Mouse (Mus musculus) ES-Bruce4 (cell line): Measurements from ENCODE around the gene Trpm8. TPM values are rescaled to one million over a fixed set of nuclear protein-coding genes. Genes with fewer than 3 reads are reported as not detected.

ENCODE experiments used
- H3K27ac ChIP-seq: 2 replicates; pipeline ENCODE4 v1.5.1; 2012; ENCODE audit warnings: low read length, inconsistent platforms; ENCODE audit not compliant: insufficient read depth
- H3K27me3 ChIP-seq: 2 replicates; pipeline ENCODE4 v1.6.1; 2012; ENCODE audit warnings: mild to moderate bottlenecking, low read length, inconsistent platforms; ENCODE audit not compliant: control insufficient read depth, poor library complexity, insufficient read depth, severe bottlenecking
- H3K36me3 ChIP-seq: 2 replicates; pipeline ENCODE4 v1.6.1; 2012; ENCODE audit warnings: inconsistent platforms, mild to moderate bottlenecking, low read length, moderate library complexity; ENCODE audit not compliant: control insufficient read depth, poor library complexity, insufficient read depth, severe bottlenecking
- H3K4me1 ChIP-seq: one replicate; pipeline ENCODE4 v1.8.1; 2011; ENCODE audit warnings: low read length; ENCODE audit not compliant: control insufficient read depth, insufficient read depth
- H3K4me3 ChIP-seq: 2 replicates; pipeline ENCODE4 v1.5.1; 2011; ENCODE audit warnings: low read depth, mild to moderate bottlenecking, low read length
- H3K9ac ChIP-seq: 2 replicates; pipeline ENCODE4 v1.6.1; 2012; ENCODE audit warnings: low read depth, mild to moderate bottlenecking, inconsistent platforms; ENCODE audit not compliant: poor library complexity, severe bottlenecking
- H3K9me3 ChIP-seq: replicated peaks from 2 replicates; pipeline ENCODE4 v1.6.1; 2012; ENCODE audit warnings: mild to moderate bottlenecking, low read length, inconsistent platforms; ENCODE audit not compliant: control insufficient read depth, poor library complexity, insufficient read depth, severe bottlenecking
- CTCF ChIP-seq: IDR thresholded peaks from one replicate; pipeline ENCODE4 v1.8.1; 2011; ENCODE audit warnings: low read depth, low read length
- EP300 ChIP-seq: IDR thresholded peaks from 2 replicates; pipeline ENCODE4 v1.6.1; 2011; ENCODE audit warnings: low read depth, low read length; ENCODE audit not compliant: insufficient read depth
- POLR2A ChIP-seq: IDR thresholded peaks from one replicate; pipeline ENCODE4 v1.8.1; 2011; ENCODE audit warnings: low read length; ENCODE audit not compliant: insufficient read depth
- polyA plus RNA-seq: library from polyadenylated mRNA; stranded (reverse); fragments of >200 nt; gene quantifications from 2 replicates; pipeline ENCODE4 v1.2.4, GENCODE M21; 2011; ENCODE audit warnings: low read depth; ENCODE audit not compliant: missing spikeins, insufficient read depth, insufficient read length

Trpm8 gene
- polyA plus RNA-seq, 1 experiment = not detected

GRCm38 (mm10) chr1:88264869-88265240, 12.6 kb upstream of the Trpm8 start:
- Histone ChIP-seq H3K36me3 (peaks cover 74% of the 10 kb centered on the region), H3K27ac (no peak overlapping the region), H3K9ac (no peak overlapping the region), H3K4me3 (no peak overlapping the region), H3K9me3 (no peaks in the 10 kb centered on the region), H3K27me3 (no peaks in the 10 kb centered on the region), H3K4me1 (no peaks in the 10 kb centered on the region)
- no peak for TF ChIP-seq POLR2A
- no peak for TF ChIP-seq CTCF
- TF ChIP-seq EP300 = no peak

DNA sequence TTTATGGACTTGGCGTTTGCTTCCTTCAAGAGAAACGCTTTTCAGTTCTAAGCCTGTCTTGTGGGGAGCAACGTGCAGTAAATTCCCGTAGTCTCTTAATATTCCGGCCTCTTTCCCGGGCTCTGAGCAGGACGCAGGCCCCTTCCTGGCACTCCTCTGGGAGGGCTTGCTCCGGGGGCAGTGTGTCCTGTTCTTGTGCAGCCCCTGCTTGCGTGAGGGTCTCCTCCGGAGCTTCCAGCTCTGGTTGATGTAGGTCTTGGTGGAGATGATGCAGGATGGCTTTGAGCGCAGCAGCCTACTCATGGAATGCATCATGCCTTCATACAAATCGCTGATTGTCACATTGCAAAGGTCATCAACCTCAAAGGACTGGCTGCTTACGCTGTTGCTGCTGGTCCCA, 11.3 kb upstream of the Trpm8 start:
- Histone ChIP-seq H3K36me3 (peaks cover 78% of the 10 kb centered on the region), H3K4me1 (no peaks in the 10 kb centered on the region), H3K27me3 (no peaks in the 10 kb centered on the region), H3K27ac (no peak overlapping the region), H3K4me3 (no peak overlapping the region), H3K9me3 (no peaks in the 10 kb centered on the region), H3K9ac (no peak overlapping the region)
- TF ChIP-seq EP300 = no peak
- no peak for TF ChIP-seq CTCF
- TF ChIP-seq POLR2A = no peak

- H3K27me3 ChIP-seq = no peaks in the 10 kb centered on the region
- H3K4me3 ChIP-seq = no peak overlapping the region
- H3K36me3 ChIP-seq = peaks cover 86% of the 10 kb centered on the region
- H3K9me3 ChIP-seq = peaks cover 7% of the 10 kb centered on the region; the same call in 1 of the 2 replicates
- no peak overlapping the region for H3K27ac ChIP-seq
- H3K9ac ChIP-seq = no peak overlapping the region
- H3K4me1 ChIP-seq = no peaks in the 10 kb centered on the region
- TF ChIP-seq POLR2A (no peak), EP300 (no peak), CTCF (no peak)
These were observed 10.0 kb upstream of the Trpm8 start for GRCm38 (mm10) chr1:88267489-88267888.

DNA sequence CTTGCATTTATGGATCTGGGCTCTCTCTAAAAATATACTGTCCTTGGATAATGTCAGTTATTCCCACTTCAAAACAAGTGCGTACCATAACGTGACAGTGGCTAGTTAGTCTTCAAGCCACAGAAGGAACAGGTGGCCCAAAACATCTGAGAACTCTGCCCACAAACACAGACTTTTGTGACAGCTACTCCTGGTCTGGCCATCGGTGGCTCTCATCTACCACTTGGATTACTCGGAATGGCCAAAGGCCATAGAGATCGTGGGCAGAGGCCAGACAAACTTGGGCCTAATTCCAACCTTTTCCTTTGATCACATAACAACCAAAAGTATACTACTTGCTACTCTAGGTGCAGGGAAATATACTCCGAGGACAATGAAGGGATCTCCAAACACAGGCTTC, 9.4 kb upstream of the Trpm8 start:
- Histone ChIP-seq H3K4me3 (no peak overlapping the region), H3K36me3 (peaks cover 84% of the 10 kb centered on the region), H3K9me3 (peaks cover 7% of the 10 kb centered on the region; the same call in 1 of the 2 replicates), H3K27ac (no peak overlapping the region), H3K4me1 (no peaks in the 10 kb centered on the region), H3K27me3 (no peaks in the 10 kb centered on the region), H3K9ac (no peak overlapping the region)
- TF ChIP-seq CTCF (no peak), POLR2A (no peak), EP300 (no peak)

DNA sequence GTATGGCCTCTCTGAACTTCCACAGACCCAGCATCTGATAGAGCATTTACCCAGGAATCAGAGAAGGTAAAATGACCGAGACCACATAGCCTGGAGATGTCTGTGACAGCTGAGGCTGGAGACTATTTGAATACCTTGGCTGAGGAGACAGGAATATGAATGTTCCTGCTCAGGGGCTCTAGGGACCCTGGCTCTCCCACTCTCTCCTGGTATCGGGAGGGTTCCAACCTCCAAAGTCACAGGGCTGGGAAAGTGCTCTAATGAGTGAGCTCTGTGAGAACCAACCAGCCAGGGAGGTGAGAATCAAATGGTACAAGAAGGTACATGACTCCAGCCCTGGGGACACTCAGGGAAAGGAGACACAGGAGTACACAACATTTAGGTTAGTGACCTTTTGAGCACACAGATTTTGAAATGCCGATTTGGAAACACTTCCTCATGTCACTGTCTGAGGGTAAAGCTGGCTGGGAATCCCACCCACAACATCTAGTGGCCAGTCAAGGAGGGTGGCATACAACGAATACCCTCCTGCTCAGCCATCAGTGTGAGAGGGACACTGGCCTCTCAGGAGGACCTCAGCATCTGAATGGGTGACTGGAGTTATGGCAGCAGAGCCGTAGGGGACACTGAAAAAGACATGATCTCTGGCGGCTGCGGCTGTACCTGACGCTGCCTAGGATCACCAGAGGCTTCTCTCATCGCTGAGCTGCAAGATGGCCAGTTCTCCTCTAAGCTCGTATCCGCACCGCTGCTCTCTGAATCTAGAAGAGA, 7.7 kb upstream of the Trpm8 start:
- TF ChIP-seq EP300 (no peak), POLR2A (no peak), CTCF (no peak)
- Histone ChIP-seq H3K27me3 (no peaks in the 10 kb centered on the region), H3K9me3 (peaks cover 13% of the 10 kb centered on the region), H3K4me1 (no peaks in the 10 kb centered on the region), H3K27ac (no peak overlapping the region), H3K4me3 (no peak overlapping the region), H3K36me3 (peaks cover 81% of the 10 kb centered on the region), H3K9ac (no peak overlapping the region)

DNA sequence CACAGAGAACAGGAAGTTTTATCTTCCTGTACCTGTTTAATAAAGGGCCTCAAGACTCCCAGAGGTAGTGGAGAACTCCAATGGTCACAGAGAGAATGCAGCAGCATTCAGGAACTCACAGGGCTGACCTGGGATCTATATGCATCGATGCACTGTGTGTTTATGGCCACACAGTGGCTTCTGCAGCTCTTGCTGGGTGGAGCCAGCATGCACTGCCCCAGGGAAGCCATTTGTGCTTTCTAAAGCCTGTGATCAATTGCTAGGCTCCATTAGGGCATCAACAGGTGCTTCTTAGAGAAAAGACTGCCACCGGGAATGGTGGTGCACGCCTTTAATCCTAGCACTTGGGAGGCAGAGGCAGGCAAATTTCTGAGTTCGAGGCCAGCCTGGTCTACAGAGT, 4.6 kb upstream of the Trpm8 start:
- Histone ChIP-seq H3K27ac (no peak overlapping the region), H3K9me3 (peaks cover 26% of the 10 kb centered on the region), H3K4me3 (no peak overlapping the region)

More for the DNA sequence above, 4.6 kb upstream of the Trpm8 start:
- no peaks in the 10 kb centered on the region for H3K27me3 ChIP-seq
- H3K4me1 ChIP-seq = no peaks in the 10 kb centered on the region
- peaks cover 63% of the 10 kb centered on the region for H3K36me3 ChIP-seq
- H3K9ac ChIP-seq = no peak overlapping the region
- TF ChIP-seq EP300 (no peak), POLR2A (no peak), CTCF (no peak)
